Mouse (Mus musculus) left cerebral cortex, postnatal 36 days (tissue): ENCODE results near the gene Olfr218. TPM values are rescaled to one million over a fixed set of nuclear protein-coding genes. Genes with fewer than 3 reads are reported as not detected.
"Not testable (repeated sequence)": the region's sequence is repeated elsewhere in the genome, so short reads cannot be mapped to it uniquely, and the experiment has no call there.

Source experiments
- DNase-seq, 2 experiments: peaks; one replicate each; pipeline ENCODE4 v3.0.0; 2021 to 2022; ENCODE audit warnings: low spot score in 2 of 2, mixed read lengths in 1 of 2
- intact Hi-C: fragments of 180-260 bp; cut with DNase I; formaldehyde crosslinking; loops from one replicate; pipeline ENCODE4 v1.15.1; 2025
- total RNA-seq, 2 experiments: library from RNA; stranded (reverse); gene quantifications; 2 replicates each; pipeline ENCODE4 v1.2.3; 2021

Olfr218 gene
- not detected for total RNA-seq

DNA sequence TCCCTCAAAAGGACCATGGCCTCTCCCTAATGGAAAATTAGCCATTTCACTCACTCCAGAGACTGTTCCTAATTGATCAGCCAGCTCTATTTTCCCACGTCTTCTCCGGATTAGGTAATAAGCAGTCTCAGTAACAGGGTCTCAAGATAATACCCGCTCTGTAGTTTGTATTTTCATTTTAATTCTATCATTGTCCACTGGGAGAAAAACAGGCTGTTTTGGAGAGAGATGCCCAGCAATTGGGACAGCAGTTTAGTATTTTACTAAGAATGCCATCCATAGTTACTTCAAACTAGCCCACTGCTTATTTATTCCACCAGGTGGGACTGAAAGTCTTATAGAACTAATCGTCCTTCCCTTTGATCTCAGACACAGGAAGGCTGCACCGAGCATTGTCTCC is at the start of gene Olfr218:
Gene Olfr218 (plus strand): TSS at position 301 of the 400 bp plus-strand sequence.
- DNase-seq, result no peak
- intact Hi-C loops, result no loop called here

DNA sequence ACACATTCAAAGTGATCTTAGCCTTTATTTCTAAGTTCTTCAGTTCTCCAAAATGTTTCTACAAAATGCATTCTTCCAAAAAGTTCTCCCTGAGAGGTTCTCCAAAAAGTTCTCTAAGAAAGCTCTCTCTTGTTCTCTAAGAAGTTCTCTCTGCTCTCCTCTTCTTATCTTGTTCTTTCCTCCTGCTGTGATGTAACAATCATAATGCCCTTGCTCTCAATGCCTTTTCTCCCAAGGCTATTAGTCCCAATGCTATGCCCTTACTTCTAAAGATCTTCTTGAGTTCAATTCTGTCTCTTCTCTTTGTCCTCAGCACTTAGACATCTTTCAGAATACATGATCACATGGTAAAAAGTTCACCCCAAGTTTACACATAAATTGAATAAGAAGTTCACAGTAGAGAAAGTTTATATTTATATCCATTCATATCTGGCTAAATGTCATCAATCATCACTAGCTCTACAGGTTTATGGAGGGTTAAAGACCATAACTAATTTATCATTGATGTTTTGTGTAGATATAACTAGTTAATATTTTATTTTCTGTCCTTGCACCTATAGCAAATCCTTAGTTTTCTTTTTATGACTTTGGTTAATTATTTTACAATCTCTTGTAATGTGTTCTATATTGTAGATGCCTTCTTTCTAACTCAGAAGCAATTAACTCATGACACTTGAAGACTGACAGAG is 23.3 kb upstream of the Olfr218 start:
- intact Hi-C loops, result no loop called here
- no peak for DNase-seq

- no peak for DNase-seq
- intact Hi-C loops, result no loop called here
These were observed 7.1 kb upstream of the Olfr218 start, which contains the start of gene Olfr1406 for GRCm38 (mm10) chr1:173190540-173190939. Gene Olfr1406, minus strand, starts transcription at chr1:173190640.

DNA sequence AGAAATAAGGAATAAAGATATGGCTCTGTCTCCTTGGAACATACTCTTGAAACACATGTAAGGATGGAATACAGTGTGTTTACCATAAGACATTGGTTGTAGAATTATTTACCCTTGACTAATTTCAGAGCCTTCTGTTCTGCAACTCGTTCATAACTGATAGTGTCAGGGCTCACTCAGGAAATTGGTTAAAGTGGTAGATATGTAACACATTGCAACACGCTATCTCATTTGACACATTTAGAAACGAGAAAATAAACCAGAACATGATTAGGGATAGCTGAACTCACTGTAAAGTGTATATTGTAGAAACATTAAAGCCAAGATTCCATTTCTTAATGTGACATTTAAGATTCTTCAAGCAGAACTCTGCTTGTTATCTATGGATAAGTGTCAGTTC is 5.5 kb upstream of the Olfr218 start:
- intact Hi-C loops, result no loop called here
- no peak for DNase-seq

GRCm38 (mm10) chr1:173196359-173196758 is 1.2 kb upstream of the Olfr218 start:
- no peak for DNase-seq
- intact Hi-C loops, result no loop called here

GRCm38 (mm10) chr1:173212092-173212491 is 14.5 kb downstream of the Olfr218 start, which contains the start of gene Olfr1404:
Gene Olfr1404, plus strand, starts transcription at chr1:173212392.
- intact Hi-C loops, result no loop called here
- DNase-seq, result no peak

DNA sequence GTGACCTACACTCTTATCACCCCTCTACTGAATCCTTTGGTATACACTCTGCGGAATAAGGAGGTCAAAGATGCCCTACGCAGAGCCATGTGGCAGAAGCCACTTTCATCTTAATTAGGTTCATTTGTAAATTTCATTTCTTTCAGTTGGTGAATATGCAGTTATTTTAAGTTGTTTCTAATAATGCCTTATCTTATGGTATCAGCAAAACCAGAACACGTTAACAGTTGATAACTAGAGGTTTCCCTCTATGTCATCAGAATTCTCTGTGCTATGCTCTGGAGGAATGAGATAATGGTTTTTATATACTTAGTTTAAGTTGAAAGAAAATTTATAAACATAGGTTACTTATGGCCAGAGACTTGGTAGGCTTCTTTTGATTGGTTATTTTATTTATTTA is 18.9 kb downstream of the Olfr218 start:
- intact Hi-C loops, result no loop called here
- DNase-seq, result no peak

- no peak for DNase-seq
- intact Hi-C loops, result no loop called here
These were observed 29.5 kb downstream of the Olfr218 start, which contains the start of gene Fcer1a for GRCm38 (mm10) chr1:173227081-173227480. Gene Fcer1a, minus strand, starts transcription at chr1:173227214.

DNA sequence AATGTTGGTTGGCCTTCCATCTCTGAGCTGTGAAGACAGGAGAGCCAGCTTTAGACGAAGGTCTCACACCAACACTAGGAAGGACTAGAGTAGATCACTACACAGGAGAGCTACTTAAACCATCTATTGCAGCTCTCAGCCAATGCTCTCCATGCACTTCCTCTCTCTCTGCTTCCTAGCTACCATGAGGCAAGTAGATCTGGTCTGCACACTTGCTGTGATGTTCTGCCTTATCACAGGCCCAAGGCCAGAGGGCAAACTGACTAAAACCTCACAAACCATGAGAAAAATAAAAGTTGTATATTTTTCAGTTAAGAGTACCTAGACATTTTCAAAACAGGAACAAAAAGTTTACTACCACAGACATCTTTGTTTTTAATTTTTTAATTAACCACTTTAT is 39.4 kb downstream of the Olfr218 start:
- intact Hi-C loops, DNase-seq: not testable (repeated sequence)

GRCm38 (mm10) chr1:173249888-173250287 is 52.3 kb downstream of the Olfr218 start:
- intact Hi-C loops, result no loop called here
- DNase-seq, result no peak

Other genes starting within 250 kb of the Olfr218 start
- gene Olfr16, start 247.4 kb upstream of the Olfr218 start, total RNA-seq, result not detected
- not detected for gene Olfr1408, start 60.4 kb upstream of the Olfr218 start, total RNA-seq
- not detected for gene Olfr1406, start 7.2 kb upstream of the Olfr218 start, total RNA-seq
- not detected for gene Olfr1404, start 14.6 kb downstream of the Olfr218 start, total RNA-seq
- gene Fcer1a, start 29.4 kb downstream of the Olfr218 start, total RNA-seq, result not detected
- not detected for gene Olfr418, start 68.2 kb downstream of the Olfr218 start, total RNA-seq
- gene Mptx2, start 80.0 kb downstream of the Olfr218 start, total RNA-seq, result not detected
- gene Ackr1, start 135.9 kb downstream of the Olfr218 start, total RNA-seq, result 10 to 100 TPM; 83.5 to 94.7 TPM
- gene Aim2, start 153.1 kb downstream of the Olfr218 start, total RNA-seq, result 1 to 10 TPM; 1.3 to 2.5 TPM
- gene Cadm3, start 169.9 kb downstream of the Olfr218 start, total RNA-seq, result 100 to 1,000 TPM; 437 to 444 TPM